Mouse (Mus musculus) thymus, adult 2 months (tissue): ENCODE measurements around the gene Reck.

Experiments used
- CTCF ChIP-seq: fragments of 200-500 bp; IDR thresholded peaks from 2 replicates; pipeline ENCODE4 v1.5.1; 2012; ENCODE audit warnings: mild to moderate bottlenecking, control low read depth, low read length, moderate library complexity, borderline replicate concordance; ENCODE audit not compliant: control insufficient read depth, poor library complexity, insufficient read depth; ENCODE audit errors: extremely low read depth
- POLR2A ChIP-seq: fragments of 200-500 bp; IDR thresholded peaks from 2 replicates; pipeline ENCODE4 v1.6.1; 2012; ENCODE audit warnings: mild to moderate bottlenecking, low read length, control low read depth, moderate library complexity; ENCODE audit not compliant: control insufficient read depth, poor library complexity, insufficient read depth; ENCODE audit errors: extremely low read depth

- TF ChIP-seq CTCF (no peak), POLR2A (no peak)
Observed at GRCm38 (mm10) chr4:43834749-43835148, 40.6 kb upstream of the Reck start.
